8 mouse cellular contexts compared by ENCODE assay signal in the genomic region with DNA sequence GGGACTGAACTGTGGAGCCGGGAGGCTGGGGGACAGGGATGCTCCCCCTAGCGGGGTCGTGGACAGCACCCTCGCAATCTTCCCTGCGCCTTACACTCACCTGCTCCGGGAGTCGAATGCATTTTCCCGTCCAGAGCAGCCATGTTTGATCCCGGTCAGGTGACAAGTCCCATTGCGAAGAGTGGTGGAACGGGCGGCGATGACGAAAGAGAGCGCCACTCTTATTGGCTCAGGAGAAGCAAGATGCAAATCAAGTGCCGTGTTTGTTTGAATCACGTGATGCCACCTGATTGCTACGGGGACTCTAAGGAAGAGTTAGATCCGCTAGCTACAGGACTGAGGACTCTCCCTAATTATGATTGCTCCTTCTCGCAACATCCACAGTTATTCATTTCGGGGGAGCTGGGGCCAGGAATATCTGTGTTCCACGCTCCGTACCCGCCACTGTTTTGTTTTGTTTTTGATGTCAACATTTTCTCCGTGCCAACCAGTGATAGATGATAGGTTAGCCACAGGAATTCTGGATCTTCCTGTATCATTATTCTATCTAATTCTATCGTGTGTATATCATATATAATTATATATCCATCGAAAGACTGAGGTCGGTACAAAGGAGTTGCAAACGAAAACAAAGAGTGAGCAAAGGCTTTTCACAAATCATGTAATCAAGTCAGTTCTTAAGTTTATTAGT. TPM values are rescaled to one million over a fixed set of nuclear protein-coding genes. Genes with fewer than 3 reads are reported as not detected.
DNase-seq lines count a peak whose midpoint lies in the region; ATAC-seq lines count a peak whose summit lies in the region.

Gene Zfyve26, minus strand, starts transcription at position 179 of the 691 bp plus-strand sequence.

- peak; percentile 99 for DNase-seq in ES-CJ7 (ENCODE audit: low read depth, low spot score)
- peak; percentile 87 for DNase-seq in cerebellum, adult 11 months
- peak; percentile 99 for DNase-seq in forebrain, embryonic 14.5 days (ENCODE audit: low spot score)
- DNase-seq in heart, postnatal 14 days, result peak; percentile 87 to 91
- DNase-seq in layer of hippocampus, adult 11-12 months (ENCODE audit: low spot score), result peak; percentile 95
- peak; percentile 97 for DNase-seq in lung, adult 18-20 months
- DNase-seq in testis, postnatal 14 days (ENCODE audit: low spot score), result peak; percentile 97

- no peaks in the 10 kb centered on the region for H3K27me3 ChIP-seq in forebrain, embryonic 14.5 days (replicated peaks; ENCODE audit: control insufficient read depth, insufficient read depth, low read length)
- H3K27me3 ChIP-seq in neural tube, embryonic 15.5 days (replicated peaks), result no peaks in the 10 kb centered on the region

- H3K4me2 ChIP-seq in forebrain, embryonic 14.5 days (ENCODE audit: low read length), result peak within 1 kb of the TSS; percentile 84
- H3K4me2 ChIP-seq in neural tube, embryonic 15.5 days, result peak within 1 kb of the TSS; percentile 88

- under 1% methylated on average over 29 of the region's 29 CpGs for WGBS in forebrain, embryonic 14.5 days
- under 1% methylated on average over 29 of the region's 29 CpGs for WGBS in neural tube, embryonic 15.5 days

- peak within 1 kb of the TSS; percentile 40; the same call in 1 of the 2 replicates for H3K27ac ChIP-seq in forebrain, embryonic 14.5 days (ENCODE audit: low read depth, low read length)
- peak within 1 kb of the TSS; percentile 82 for H3K27ac ChIP-seq in neural tube, embryonic 15.5 days (replicated peaks)

- H3K4me1 ChIP-seq in forebrain, embryonic 14.5 days (ENCODE audit: control insufficient read depth, insufficient read depth, low read length), result peaks cover 4% of the 10 kb centered on the region
- peaks cover 26% of the 10 kb centered on the region for H3K4me1 ChIP-seq in neural tube, embryonic 15.5 days

- intact Hi-C loops in heart, postnatal 14 days (cut with DNase I), result no loop called here

- H3K4me3 ChIP-seq in forebrain, embryonic 14.5 days (ENCODE audit: low read depth, low read length), result peak within 1 kb of the TSS; percentile 61
- H3K4me3 ChIP-seq in neural tube, embryonic 15.5 days (replicated peaks), result peak within 1 kb of the TSS; percentile 51

- H3K36me3 ChIP-seq in forebrain, embryonic 14.5 days (ENCODE audit: control insufficient read depth, insufficient read depth, low read length), result peaks cover 8% of the 10 kb centered on the region; the same call in 1 of the 2 replicates
- peaks cover 5% of the 10 kb centered on the region; the same call in 1 of the 2 replicates for H3K36me3 ChIP-seq in neural tube, embryonic 15.5 days

- peak within 1 kb of the TSS; percentile 72 for H3K9ac ChIP-seq in forebrain, embryonic 14.5 days (ENCODE audit: low read length)
- peak within 1 kb of the TSS; percentile 47 for H3K9ac ChIP-seq in neural tube, embryonic 15.5 days (replicated peaks)

- no peaks in the 10 kb centered on the region for H3K9me3 ChIP-seq in forebrain, embryonic 14.5 days (replicated peaks; ENCODE audit: control insufficient read depth, low read length)
- no peaks in the 10 kb centered on the region for H3K9me3 ChIP-seq in neural tube, embryonic 15.5 days (replicated peaks)

- ATAC-seq in forebrain, embryonic 14.5 days, result peak; percentile 98
- ATAC-seq in neural tube, embryonic 15.5 days (ENCODE audit: low FRiP score), result peak; percentile 98

RNA-seq across cellular contexts. Expression of gene Zfyve26, which starts in this region (rescaled TPM):
- 8.5 and 8.9 TPM in 2 replicates for polyA plus RNA-seq in forebrain, embryonic 14.5 days (2014; fragmentation: Nextera tagmentation; extraction: Ambion mirVana)
- total RNA-seq in heart, postnatal 14 days (2021), result 10 to 100 TPM; 16.2 to 18.1 TPM
- 10.3 and 10.7 TPM in 2 replicates for polyA plus RNA-seq in neural tube, embryonic 15.5 days (2015; fragmentation: Nextera tagmentation; extraction: Ambion mirVana)

Comparison
In these comparisons a context has a peak if more than half of its experiments do, and no peak if none do; other contexts are left out.
1. Peak in every context shown above with its lines: DNase-seq, ATAC-seq, H3K4me3 ChIP-seq and H3K27ac ChIP-seq.